ENCODE assay signal across 9 mouse cellular contexts in the genomic region with DNA sequence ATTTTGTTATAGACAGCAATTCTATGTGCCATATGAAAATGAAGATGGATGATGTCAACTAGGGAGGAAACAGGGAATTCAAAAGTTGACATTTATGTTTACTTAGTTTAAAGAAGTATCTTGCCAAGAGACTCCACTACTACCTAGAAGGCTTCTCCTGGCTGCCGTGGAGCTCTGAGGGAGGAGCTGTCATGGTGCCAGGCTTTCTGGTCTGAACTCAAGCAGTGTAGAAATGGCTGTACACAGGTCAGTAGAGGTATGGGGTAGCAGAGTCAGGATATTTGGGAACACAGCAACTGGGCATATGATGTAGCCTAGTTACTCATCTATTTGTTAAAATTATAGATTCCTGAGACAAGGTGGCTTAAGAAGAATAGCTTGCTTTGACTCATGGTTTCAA.
"Had no signal": no experiment of that assay in that cellular context is flagged by ENCODE, and none has a peak within 500 bp of the region (broad histone marks: within the 10 kb centered on the region; RNA-seq: fewer than 3 reads in every experiment).

No protein-coding gene starts in this region.

- DNase-seq: lung, adult 2 months; lung, postnatal 36 days; right cerebral cortex, postnatal 14 days; thymus, postnatal 36 days had no signal

- H3K36me3 ChIP-seq: limb, embryonic 10.5 days; liver, embryonic 15.5 days; midbrain, embryonic 13.5 days; stomach, embryonic 15.5 days had no signal

- H3K4me1 ChIP-seq: liver, embryonic 15.5 days; midbrain, embryonic 13.5 days; stomach, embryonic 15.5 days had no signal

- H3K27me3 ChIP-seq: liver, embryonic 15.5 days; midbrain, embryonic 13.5 days had no signal

- H3K27ac ChIP-seq: left cerebral cortex, adult 2 months; limb, embryonic 10.5 days; liver, embryonic 15.5 days; midbrain, embryonic 13.5 days; stomach, embryonic 15.5 days had no signal

- H3K4me3 ChIP-seq: left cerebral cortex, adult 2 months; limb, embryonic 10.5 days; liver, embryonic 15.5 days; midbrain, embryonic 13.5 days; stomach, embryonic 15.5 days had no signal
